Mouse (Mus musculus) liver, adult 2 months (tissue): ENCODE measurements around the gene Kcnh4. TPM values are rescaled to one million over a fixed set of nuclear protein-coding genes. Genes with fewer than 3 reads are reported as not detected.

Source experiments
- DNase-seq: peaks from one replicate; pipeline ENCODE4 v3.0.0-alpha.2; 2011; ENCODE audit warnings: low read depth, low spot score; ENCODE audit errors: extremely low read depth
- H3K27ac ChIP-seq: fragments of 200-500 bp; replicated peaks from 2 replicates; pipeline ENCODE4 v1.5.1; 2012; ENCODE audit warnings: low read depth, mild to moderate bottlenecking, control low read depth, inconsistent platforms, low read length; ENCODE audit not compliant: insufficient read depth
- H3K27me3 ChIP-seq: fragments of 200-500 bp; 2 replicates; pipeline ENCODE4 v1.6.1; 2012; ENCODE audit warnings: mild to moderate bottlenecking, moderate library complexity, low read length, inconsistent platforms; ENCODE audit not compliant: control insufficient read depth, insufficient read depth
- H3K36me3 ChIP-seq: fragments of 200-500 bp; 2 replicates; pipeline ENCODE4 v1.6.1; 2012; ENCODE audit warnings: low read length, inconsistent platforms; ENCODE audit not compliant: control insufficient read depth, insufficient read depth
- H3K4me1 ChIP-seq: fragments of 200-500 bp; 2 replicates; pipeline ENCODE4 v1.6.1; 2011; ENCODE audit warnings: low read length; ENCODE audit not compliant: control insufficient read depth, insufficient read depth
- H3K4me3 ChIP-seq: fragments of 200-500 bp; 2 replicates; pipeline ENCODE4 v1.5.1; 2011; ENCODE audit warnings: low read depth, mild to moderate bottlenecking, control low read depth, low read length, moderate library complexity; ENCODE audit not compliant: insufficient read depth
- H3K79me2 ChIP-seq: fragments of 200-500 bp; 2 replicates; pipeline ENCODE4 v1.6.1; 2012; ENCODE audit warnings: inconsistent platforms, mild to moderate bottlenecking, low read length, moderate library complexity; ENCODE audit not compliant: control insufficient read depth, insufficient read depth
- H3K9ac ChIP-seq: fragments of 200-500 bp; 2 replicates; pipeline ENCODE4 v1.6.1; 2012; ENCODE audit warnings: low read depth, mild to moderate bottlenecking, control low read depth, inconsistent platforms, low read length
- CTCF ChIP-seq: fragments of 200-500 bp; IDR thresholded peaks from 2 replicates; pipeline ENCODE4 v1.5.1; 2011; ENCODE audit warnings: low read depth, low read length, control low read depth
- POLR2A ChIP-seq: fragments of 200-500 bp; IDR thresholded peaks from 2 replicates; pipeline ENCODE4 v1.6.1; 2011; ENCODE audit warnings: low read length, control low read depth; ENCODE audit not compliant: insufficient read depth; ENCODE audit errors: extremely low read depth
- WGBS: fragments of 180-500 bp; shearing (Covaris S2); methylation state at CpG from one replicate; pipeline ENCODE4 v1.1.7; 2018; 5-methylcytosine and 5-hydroxymethylcytosine counted together
- polyA plus RNA-seq: library from polyadenylated mRNA; depleted of rRNA; stranded (reverse); fragments of >200 nt; gene quantifications from 2 replicates; pipeline ENCODE4 v1.2.3, GENCODE M21; 2012
- total RNA-seq: library from RNA; depleted of rRNA; stranded (reverse); fragments of >200 nt; gene quantifications from 2 replicates; pipeline ENCODE4 v1.2.3, GENCODE M21; 2014

Kcnh4 gene
- total and polyA plus RNA-seq, 2 experiments, result not detected

DNA sequence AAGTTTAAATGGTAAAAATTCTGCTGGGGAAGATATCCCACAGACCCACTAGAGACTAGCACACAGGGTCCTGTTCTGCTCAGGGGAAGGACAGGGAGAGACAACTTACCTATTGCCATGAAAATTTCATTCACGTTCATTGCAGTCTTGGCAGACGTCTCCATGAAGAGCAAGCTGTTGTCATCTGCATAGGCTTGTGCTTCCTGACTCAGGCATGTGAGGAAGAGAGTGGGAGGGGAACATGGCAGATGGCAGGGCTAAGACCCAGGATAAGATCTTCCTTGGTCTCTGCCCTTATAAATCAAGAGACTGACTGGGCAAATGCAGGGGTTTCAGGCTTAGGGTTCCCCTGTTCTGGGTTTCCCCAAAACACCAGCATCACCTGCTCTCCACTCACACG, 43.1 kb downstream of the Kcnh4 start:
- H3K79me2 ChIP-seq, result peaks cover 9% of the 10 kb centered on the region; the same call in 1 of the 2 replicates
- H3K4me3 ChIP-seq, result no peak overlapping the region
- H3K36me3 ChIP-seq, result peaks cover 14% of the 10 kb centered on the region
- TF ChIP-seq CTCF, result no peak
- TF ChIP-seq POLR2A, result no peak
- H3K27ac ChIP-seq, result no peak overlapping the region
- no peak for DNase-seq
- WGBS, result 87% methylated on average over 3 of the region's 3 CpGs
- no peaks in the 10 kb centered on the region for H3K27me3 ChIP-seq
- H3K9ac ChIP-seq, result no peak overlapping the region
- peaks cover 8% of the 10 kb centered on the region for H3K4me1 ChIP-seq

DNA sequence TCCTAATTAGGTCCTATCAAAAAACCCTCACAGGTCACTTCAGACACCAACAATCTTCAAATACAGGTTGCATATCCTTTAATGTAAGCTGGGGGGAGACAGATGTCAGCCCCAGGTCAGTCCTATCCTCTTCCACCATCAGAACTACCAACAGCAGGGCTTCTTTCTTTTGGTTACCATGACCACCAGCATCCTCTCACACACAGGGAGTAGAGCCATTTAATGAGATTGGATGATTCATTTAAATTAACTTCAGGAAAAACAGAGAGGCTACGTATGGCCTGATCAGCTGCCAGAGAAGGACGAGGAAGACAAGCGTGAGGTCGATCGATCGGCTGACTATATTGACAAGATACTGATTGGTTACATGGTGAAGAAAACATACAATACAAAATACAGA, 44.8 kb downstream of the Kcnh4 start:
- Histone ChIP-seq H3K9ac (no peak overlapping the region), H3K4me3 (no peak overlapping the region), H3K4me1 (peaks cover 8% of the 10 kb centered on the region), H3K27me3 (no peaks in the 10 kb centered on the region), H3K36me3 (peaks cover 14% of the 10 kb centered on the region), H3K27ac (no peak overlapping the region), H3K79me2 (peaks cover 9% of the 10 kb centered on the region; the same call in 1 of the 2 replicates)
- TF ChIP-seq CTCF, result no peak
- no peak for TF ChIP-seq POLR2A
- DNase-seq, result no peak
- WGBS, result 93% methylated on average over 6 of the region's 6 CpGs

- DNase-seq, result peak; percentile 59
- H3K36me3 ChIP-seq, result peaks cover 14% of the 10 kb centered on the region
- TF ChIP-seq POLR2A, result no peak
- TF ChIP-seq CTCF, result peak; percentile 83
- H3K4me1 ChIP-seq, result peaks cover 5% of the 10 kb centered on the region
- H3K79me2 ChIP-seq, result peaks cover 7% of the 10 kb centered on the region; the same call in 1 of the 2 replicates
- 45% methylated on average over 6 of the region's 6 CpGs for WGBS
- no peaks in the 10 kb centered on the region for H3K27me3 ChIP-seq
- peak overlapping the region; percentile 53 for H3K27ac ChIP-seq
- no peak overlapping the region for H3K4me3 ChIP-seq
- 0 out of 2 replicates have a peak overlapping the region, but pooled peaks have one; percentile 7 for H3K9ac ChIP-seq
Measured at GRCm38 (mm10) chr11:100714534-100714915, 45.2 kb downstream of the Kcnh4 start.

DNA sequence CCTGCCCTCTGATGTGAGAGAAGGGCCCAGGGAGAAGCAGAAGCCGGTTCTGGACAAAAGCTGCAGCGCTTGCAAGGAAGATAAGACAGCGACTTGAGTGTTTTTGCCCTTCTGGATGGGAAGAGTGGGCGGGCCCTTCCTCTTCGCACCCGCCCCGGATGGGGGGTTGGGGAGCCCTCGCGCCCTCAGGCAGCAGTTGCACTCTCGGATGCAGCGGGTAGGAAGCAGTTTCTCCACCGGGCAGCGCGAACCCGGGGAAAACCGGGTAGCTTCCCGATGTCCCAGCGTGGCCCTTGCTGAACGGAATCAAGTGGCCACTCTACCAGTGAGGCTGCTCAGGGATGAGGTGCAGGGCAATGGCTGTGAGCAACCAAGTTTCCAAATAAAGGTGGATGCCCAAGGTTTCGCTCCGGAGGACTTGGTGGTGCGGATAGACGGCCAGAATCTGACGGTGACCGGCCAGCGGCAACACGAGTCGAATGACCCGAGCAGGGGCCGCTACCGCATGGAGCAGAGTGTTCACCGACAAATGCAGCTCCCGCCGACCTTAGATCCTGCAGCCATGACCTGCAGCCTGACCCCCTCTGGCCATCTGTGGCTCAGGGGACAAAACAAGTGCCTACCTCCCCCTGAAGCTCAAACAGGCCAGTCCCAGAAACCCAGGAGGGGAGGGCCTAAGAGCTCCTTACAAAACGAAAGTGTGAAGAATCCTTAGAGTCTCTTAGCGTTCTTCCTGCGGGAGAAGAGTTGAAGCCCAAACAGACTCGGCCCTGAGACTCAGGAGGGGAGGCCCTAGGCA, 45.8 kb downstream of the Kcnh4 start, which contains the start of gene Hspb9:
Gene Hspb9 (plus strand): TSS at position 116 of the 799 bp plus-strand sequence.
- Histone ChIP-seq H3K36me3 (peaks cover 14% of the 10 kb centered on the region), H3K4me3 (peak within 1 kb of the TSS; percentile 34), H3K79me2 (peaks cover 7% of the 10 kb centered on the region; the same call in 1 of the 2 replicates), H3K27ac (peak within 1 kb of the TSS; percentile 53), H3K9ac (peak within 1 kb of the TSS; percentile 64), H3K4me1 (peaks cover 5% of the 10 kb centered on the region), H3K27me3 (no peaks in the 10 kb centered on the region)
- no peak for DNase-seq
- 39% methylated on average over 38 of the region's 38 CpGs for WGBS
- TF ChIP-seq CTCF (no peak), POLR2A (peak; percentile 60; the same call in 1 of the 2 replicates)

DNA sequence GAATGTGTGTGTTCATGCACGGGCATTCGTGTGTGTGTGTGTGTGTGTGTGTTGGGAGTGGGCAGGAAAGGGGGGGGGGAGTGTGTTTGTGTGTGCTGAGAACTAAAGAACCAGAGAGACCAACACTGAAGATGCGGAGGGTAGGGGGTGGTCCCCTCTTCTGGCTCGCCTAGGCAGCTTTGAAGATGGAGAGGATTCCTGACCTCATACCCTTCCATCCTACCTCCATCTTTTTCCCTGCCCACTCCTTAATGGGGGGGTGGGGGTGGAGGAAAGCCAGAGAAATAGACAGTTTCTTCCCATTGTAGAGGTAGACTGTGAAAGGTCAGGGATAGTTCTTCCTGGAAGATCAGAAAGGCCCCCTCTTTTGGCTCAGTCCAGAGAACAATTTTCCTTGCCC, 46.6 kb downstream of the Kcnh4 start:
- no peak overlapping the region for H3K9ac ChIP-seq
- H3K36me3 ChIP-seq, result peaks cover 12% of the 10 kb centered on the region; the same call in 1 of the 2 replicates
- WGBS, result 76% methylated on average over 4 of the region's 4 CpGs
- H3K4me1 ChIP-seq, result peaks cover 5% of the 10 kb centered on the region
- peak overlapping the region; percentile 21 for H3K27ac ChIP-seq
- H3K79me2 ChIP-seq, result peaks cover 7% of the 10 kb centered on the region; the same call in 1 of the 2 replicates
- H3K27me3 ChIP-seq, result no peaks in the 10 kb centered on the region
- no peak overlapping the region for H3K4me3 ChIP-seq
- DNase-seq, result no peak
- TF ChIP-seq CTCF, result no peak
- TF ChIP-seq POLR2A, result no peak
